Mouse (Mus musculus): Measurements from ENCODE around the gene Selenbp2. TPM values are rescaled to one million over a fixed set of nuclear protein-coding genes. Genes with fewer than 3 reads are reported as not detected.
"Not testable (repeated sequence)": the region's sequence is repeated elsewhere in the genome, so short reads cannot be mapped to it uniquely, and the experiment has no call there.

Gene Selenbp2
- polyA plus RNA-seq, 1 experiment from 2014 or later: 8.5 TPM

- no peak overlapping the region for H3K4me2 ChIP-seq (replicated peaks; ENCODE audit: low read depth, low read length)
- H3K9ac ChIP-seq (replicated peaks; ENCODE audit: low read depth): no peak overlapping the region
- no peaks in the 10 kb centered on the region for H3K27me3 ChIP-seq (replicated peaks; ENCODE audit: insufficient read depth, low read length)
- no peaks in the 10 kb centered on the region for H3K36me3 ChIP-seq (ENCODE audit: insufficient read depth, low read length)
- TF ChIP-seq CTCF (IDR thresholded peaks at IDR 0.05): no peak
- TF ChIP-seq EP300 (IDR thresholded peaks at IDR 0.05): no peak
- DNase-seq (ENCODE audit: low spot score): peak; percentile 9
- ATAC-seq: no peak
- H3K4me1 ChIP-seq (ENCODE audit: insufficient read depth, low read depth, low read length): no peaks in the 10 kb centered on the region
- no peak overlapping the region for H3K27ac ChIP-seq (ENCODE audit: low read length)
- no peaks in the 10 kb centered on the region for H3K9me3 ChIP-seq (ENCODE audit: low read length)
- no peak overlapping the region for H3K4me3 ChIP-seq (ENCODE audit: low read depth, low read length)
Observed at GRCm38 (mm10) chr3:94690616-94691247, 2.6 kb upstream of the Selenbp2 start.

GRCm38 (mm10) chr3:94691694-94692093 is 1.7 kb upstream of the Selenbp2 start:
- not testable (repeated sequence) for ATAC-seq; H3K4me3 ChIP-seq (ENCODE audit: low read depth, low read length); H3K36me3 ChIP-seq (ENCODE audit: insufficient read depth, low read length); H3K4me2 ChIP-seq (replicated peaks; ENCODE audit: low read depth, low read length); DNase-seq (ENCODE audit: low spot score); H3K27me3 ChIP-seq (replicated peaks; ENCODE audit: insufficient read depth, low read length); H3K9ac ChIP-seq (replicated peaks; ENCODE audit: low read depth); H3K27ac ChIP-seq (ENCODE audit: low read length); H3K9me3 ChIP-seq (ENCODE audit: low read length); H3K4me1 ChIP-seq (ENCODE audit: insufficient read depth, low read depth, low read length)
- 84% methylated on average over 4 of the region's 4 CpGs for WGBS

GRCm38 (mm10) chr3:94693874-94694273 is 518 bp downstream of the Selenbp2 start:
- not testable (repeated sequence) for H3K9me3 ChIP-seq (ENCODE audit: low read length); H3K36me3 ChIP-seq (ENCODE audit: insufficient read depth, low read length); H3K27me3 ChIP-seq (replicated peaks; ENCODE audit: insufficient read depth, low read length); DNase-seq (ENCODE audit: low spot score); H3K4me2 ChIP-seq (replicated peaks; ENCODE audit: low read depth, low read length); H3K4me3 ChIP-seq (ENCODE audit: low read depth, low read length); H3K9ac ChIP-seq (replicated peaks; ENCODE audit: low read depth); H3K4me1 ChIP-seq (ENCODE audit: insufficient read depth, low read depth, low read length); H3K27ac ChIP-seq (ENCODE audit: low read length)
- peak; percentile 18; the same call in 1 of the 2 replicates for ATAC-seq
- WGBS: 27% methylated on average over 5 of the region's 8 CpGs

- not testable (repeated sequence) for H3K27ac ChIP-seq (ENCODE audit: low read length); H3K4me3 ChIP-seq (ENCODE audit: low read depth, low read length); H3K9me3 ChIP-seq (ENCODE audit: low read length); H3K4me1 ChIP-seq (ENCODE audit: insufficient read depth, low read depth, low read length); H3K9ac ChIP-seq (replicated peaks; ENCODE audit: low read depth); H3K36me3 ChIP-seq (ENCODE audit: insufficient read depth, low read length); DNase-seq (ENCODE audit: low spot score); H3K27me3 ChIP-seq (replicated peaks; ENCODE audit: insufficient read depth, low read length); ATAC-seq; H3K4me2 ChIP-seq (replicated peaks; ENCODE audit: low read depth, low read length)
- WGBS: 83% methylated on average over 6 of the region's 6 CpGs
Observed at GRCm38 (mm10) chr3:94695591-94695990, 2.2 kb downstream of the Selenbp2 start.

- H3K9me3 ChIP-seq (ENCODE audit: low read length); H3K36me3 ChIP-seq (ENCODE audit: insufficient read depth, low read length); H3K4me1 ChIP-seq (ENCODE audit: insufficient read depth, low read depth, low read length); H3K27me3 ChIP-seq (replicated peaks; ENCODE audit: insufficient read depth, low read length); H3K4me2 ChIP-seq (replicated peaks; ENCODE audit: low read depth, low read length); H3K27ac ChIP-seq (ENCODE audit: low read length); DNase-seq (ENCODE audit: low spot score); ATAC-seq; H3K4me3 ChIP-seq (ENCODE audit: low read depth, low read length); H3K9ac ChIP-seq (replicated peaks; ENCODE audit: low read depth): not testable (repeated sequence)
- 66% methylated on average over 3 of the region's 4 CpGs for WGBS
Observed at GRCm38 (mm10) chr3:94696257-94696656, 2.9 kb downstream of the Selenbp2 start.

GRCm38 (mm10) chr3:94702163-94702810 is 8.9 kb downstream of the Selenbp2 start:
- not testable (repeated sequence) for H3K9ac ChIP-seq (replicated peaks; ENCODE audit: low read depth); H3K9me3 ChIP-seq (ENCODE audit: low read length); H3K27ac ChIP-seq (ENCODE audit: low read length); H3K4me3 ChIP-seq (ENCODE audit: low read depth, low read length); H3K27me3 ChIP-seq (replicated peaks; ENCODE audit: insufficient read depth, low read length); H3K4me2 ChIP-seq (replicated peaks; ENCODE audit: low read depth, low read length); H3K36me3 ChIP-seq (ENCODE audit: insufficient read depth, low read length); DNase-seq (ENCODE audit: low spot score); H3K4me1 ChIP-seq (ENCODE audit: insufficient read depth, low read depth, low read length)
- 53% methylated on average over 5 of the region's 7 CpGs for WGBS
- ATAC-seq: peak; percentile 77

- Histone ChIP-seq H3K36me3 (ENCODE audit: insufficient read depth, low read length) (no peaks in the 10 kb centered on the region), H3K9ac (replicated peaks; ENCODE audit: low read depth) (no peak overlapping the region), H3K4me2 (replicated peaks; ENCODE audit: low read depth, low read length) (no peak overlapping the region), H3K27me3 (replicated peaks; ENCODE audit: insufficient read depth, low read length) (no peaks in the 10 kb centered on the region), H3K9me3 (ENCODE audit: low read length) (no peaks in the 10 kb centered on the region), H3K4me3 (ENCODE audit: low read depth, low read length) (no peak overlapping the region), H3K27ac (ENCODE audit: low read length) (no peak overlapping the region), H3K4me1 (ENCODE audit: insufficient read depth, low read depth, low read length) (no peaks in the 10 kb centered on the region)
- WGBS: 55% methylated on average over 3 of the region's 3 CpGs
- TF ChIP-seq EP300 (IDR thresholded peaks at IDR 0.05) (no peak), CTCF (IDR thresholded peaks at IDR 0.05) (no peak)
- no peak for DNase-seq (ENCODE audit: low spot score)
- ATAC-seq: no peak; the same call in 1 of the 2 replicates
Observed at GRCm38 (mm10) chr3:94702856-94703255, 9.5 kb downstream of the Selenbp2 start.

Data from lung, postnatal 0 days (tissue).